Mouse (Mus musculus): ENCODE measurements around the gene Gpc6. TPM values are rescaled to one million over a fixed set of nuclear protein-coding genes. Genes with fewer than 3 reads are reported as not detected.
A peak's percentile ranks its signal among the peaks of the same experiment; 100 is the strongest.

Gene Gpc6
- total and polyA plus RNA-seq, 3 experiments = not detected

DNA sequence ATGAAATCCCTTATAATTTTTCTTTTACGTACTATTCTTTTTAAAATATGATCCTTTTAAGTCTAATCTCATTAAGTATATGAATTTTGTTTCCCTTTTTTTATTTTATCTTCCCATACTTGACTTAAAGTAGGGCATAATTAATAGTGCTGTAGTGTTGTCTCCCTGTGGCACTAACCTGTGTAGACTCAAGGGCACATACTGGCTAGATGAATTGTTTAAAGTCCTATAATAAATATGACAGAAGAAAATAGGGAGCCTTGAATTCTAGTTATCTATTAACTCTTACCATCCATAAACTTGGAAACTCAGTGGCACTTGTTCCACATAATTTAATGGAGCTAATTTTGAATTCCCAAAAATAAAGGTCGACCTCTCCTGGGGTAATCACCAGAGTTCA, 268.2 kb downstream of the Gpc6 start:
- Histone ChIP-seq H3K79me2 (ENCODE audit: control insufficient read depth, insufficient read depth, low read length, poor library complexity) (no peaks in the 10 kb centered on the region), H3K27ac (ENCODE audit: control insufficient read depth, low read depth, low read length) (no peak overlapping the region), H3K27me3 (ENCODE audit: control insufficient read depth in 1 of 2, insufficient read depth in 2 of 2, low read length in 2 of 2) (no peaks in the 10 kb centered on the region), H3K4me3 (ENCODE audit: control insufficient read depth in 1 of 2, insufficient read depth in 1 of 2, low read depth in 2 of 2, low read length in 2 of 2) (no peak overlapping the region), H3K4me1 (ENCODE audit: control insufficient read depth in 1 of 2, insufficient read depth in 2 of 2, low read length in 2 of 2) (no peaks in the 10 kb centered on the region), H3K9me3 (replicated peaks; ENCODE audit: insufficient read depth, low read length) (no peaks in the 10 kb centered on the region), H3K36me3 (ENCODE audit: control insufficient read depth in 1 of 2, insufficient read depth in 2 of 2, low read length in 2 of 2) (no peaks in the 10 kb centered on the region), H3K9ac (ENCODE audit: control insufficient read depth, low read depth, low read length, poor library complexity, severe bottlenecking) (no peak overlapping the region)
- DNase-seq (ENCODE audit: low read depth, low spot score) = no peak
- TF ChIP-seq ELF1 (IDR thresholded peaks at IDR 0.05; ENCODE audit: low read depth, low read length) = no peak
- no peak for TF ChIP-seq ZC3H11A (IDR thresholded peaks at IDR 0.05; ENCODE audit: low read depth, low read length)
- no peak for TF ChIP-seq ZMIZ1 (IDR thresholded peaks at IDR 0.05; ENCODE audit: low read depth, low read length)
- TF ChIP-seq NELFE (IDR thresholded peaks at IDR 0.05; ENCODE audit: low read depth, low read length) = no peak
- no peak for TF ChIP-seq SMC3 (IDR thresholded peaks at IDR 0.05; ENCODE audit: low read depth, low read length)
- no peak for TF ChIP-seq ZNF384 (IDR thresholded peaks at IDR 0.05; ENCODE audit: low read depth, low read length)
- TF ChIP-seq USF1 (IDR thresholded peaks at IDR 0.05; ENCODE audit: low read depth, low read length) = no peak
- TF ChIP-seq MAFK (IDR thresholded peaks at IDR 0.05; ENCODE audit: borderline replicate concordance, low read depth, low read length) = no peak
- no peak for TF ChIP-seq MAX (IDR thresholded peaks at IDR 0.05; ENCODE audit: low read length)
- no peak for TF ChIP-seq MAZ (IDR thresholded peaks at IDR 0.05; ENCODE audit: low read depth, low read length)
- no peak for TF ChIP-seq CTCF (IDR thresholded peaks at IDR 0.05 in 2 of 3, conservative IDR thresholded peaks at IDR 0.05 in 1 of 3; ENCODE audit: control insufficient read depth in 1 of 3, insufficient read depth in 1 of 3, low read depth in 2 of 3, low read length in 3 of 3, poor library complexity in 1 of 3, severe bottlenecking in 1 of 3)
- no peak for TF ChIP-seq TBP (IDR thresholded peaks at IDR 0.05; ENCODE audit: low read depth, low read length)
- no peak for TF ChIP-seq MEF2A (IDR thresholded peaks at IDR 0.05; ENCODE audit: extremely low read depth, insufficient replicate concordance, low read depth, low read length, poor library complexity, severe bottlenecking)
- TF ChIP-seq POLR2A (IDR thresholded peaks at IDR 0.05; ENCODE audit: control insufficient read depth in 1 of 2, insufficient read depth in 1 of 2, low read depth in 1 of 2, low read length in 2 of 2, poor library complexity in 1 of 2) = no peak
- TF ChIP-seq JUND (IDR thresholded peaks at IDR 0.05; ENCODE audit: low read depth, low read length) = no peak
- no peak for TF ChIP-seq HCFC1 (IDR thresholded peaks at IDR 0.05; ENCODE audit: low read depth, low read length)
- TF ChIP-seq TCF12 (IDR thresholded peaks at IDR 0.05; ENCODE audit: low read depth, low read length) = no peak
- no peak for TF ChIP-seq GABPA (IDR thresholded peaks at IDR 0.05; ENCODE audit: low read depth, low read length)
- TF ChIP-seq RCOR1 (IDR thresholded peaks at IDR 0.05; ENCODE audit: low read depth, low read length) = no peak
- TF ChIP-seq CHD1 (IDR thresholded peaks at IDR 0.05; ENCODE audit: low read depth, low read length) = no peak

DNA sequence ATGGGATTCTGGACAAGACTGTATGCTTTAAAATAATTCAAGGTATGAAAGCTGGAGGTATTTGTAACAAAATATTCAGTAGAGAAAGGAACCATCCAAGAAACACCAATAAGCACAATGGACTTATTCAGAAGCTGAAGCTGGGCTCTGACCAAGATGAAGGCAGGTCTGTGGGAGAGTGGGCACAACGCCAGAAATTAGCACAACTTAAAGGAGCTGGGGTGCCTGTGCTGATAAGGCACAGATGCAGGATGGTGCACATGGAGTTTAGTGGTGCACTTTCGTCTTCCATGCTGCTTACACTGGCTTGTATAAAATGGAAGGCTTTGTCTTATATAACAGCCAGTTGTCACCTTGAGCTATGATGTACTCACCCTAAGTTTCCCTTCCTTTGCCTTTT, 276.9 kb downstream of the Gpc6 start:
- Histone ChIP-seq H3K27me3 (ENCODE audit: control insufficient read depth in 1 of 2, insufficient read depth in 2 of 2, low read length in 2 of 2) (no peaks in the 10 kb centered on the region), H3K9me3 (replicated peaks; ENCODE audit: insufficient read depth, low read length) (no peaks in the 10 kb centered on the region), H3K4me3 (ENCODE audit: control insufficient read depth in 1 of 2, insufficient read depth in 1 of 2, low read depth in 2 of 2, low read length in 2 of 2) (no peak overlapping the region), H3K79me2 (ENCODE audit: control insufficient read depth, insufficient read depth, low read length, poor library complexity) (no peaks in the 10 kb centered on the region), H3K9ac (ENCODE audit: control insufficient read depth, low read depth, low read length, poor library complexity, severe bottlenecking) (no peak overlapping the region), H3K4me1 (ENCODE audit: control insufficient read depth in 1 of 2, insufficient read depth in 2 of 2, low read length in 2 of 2) (no peaks in the 10 kb centered on the region), H3K27ac (ENCODE audit: control insufficient read depth, low read depth, low read length) (no peak overlapping the region), H3K36me3 (ENCODE audit: control insufficient read depth in 1 of 2, insufficient read depth in 2 of 2, low read length in 2 of 2) (no peaks in the 10 kb centered on the region)
- DNase-seq (ENCODE audit: low read depth, low spot score) = peak; percentile 3
- TF ChIP-seq CTCF (IDR thresholded peaks at IDR 0.05 in 2 of 3, conservative IDR thresholded peaks at IDR 0.05 in 1 of 3; ENCODE audit: control insufficient read depth in 1 of 3, insufficient read depth in 1 of 3, low read depth in 2 of 3, low read length in 3 of 3, poor library complexity in 1 of 3, severe bottlenecking in 1 of 3) (no peak), SMC3 (IDR thresholded peaks at IDR 0.05; ENCODE audit: low read depth, low read length) (no peak), RAD21 (IDR thresholded peaks at IDR 0.05; ENCODE audit: low read depth, low read length) (no peak), CHD2 (IDR thresholded peaks at IDR 0.05; ENCODE audit: low read length) (no peak), POLR2A (IDR thresholded peaks at IDR 0.05; ENCODE audit: control insufficient read depth in 1 of 2, insufficient read depth in 1 of 2, low read depth in 1 of 2, low read length in 2 of 2, poor library complexity in 1 of 2) (no peak)
